Mouse (Mus musculus) spleen, postnatal 36 days (tissue): ENCODE results near the gene Golph3l.
"Not testable (repeated sequence)": the region's sequence is repeated elsewhere in the genome, so short reads cannot be mapped to it uniquely, and the experiment has no call there.

ENCODE experiments used
- DNase-seq, 2 experiments: peaks; one replicate each; pipeline ENCODE4 v3.0.0; 2022; ENCODE audit warnings: low spot score in 2 of 2, mixed read lengths in 1 of 2

Gene Golph3l

GRCm38 (mm10) chr3:95624628-95625503, 36.1 kb downstream of the Golph3l start, which contains the start of gene Ensa:
Gene Ensa, plus strand, starts transcription at chr3:95624993.
- peak; percentile 98 to 99 for DNase-seq

GRCm38 (mm10) chr3:95627763-95628162, 39.0 kb downstream of the Golph3l start:
- no peak for DNase-seq

GRCm38 (mm10) chr3:95629755-95630154, 41.0 kb downstream of the Golph3l start:
- no peak for DNase-seq

DNA sequence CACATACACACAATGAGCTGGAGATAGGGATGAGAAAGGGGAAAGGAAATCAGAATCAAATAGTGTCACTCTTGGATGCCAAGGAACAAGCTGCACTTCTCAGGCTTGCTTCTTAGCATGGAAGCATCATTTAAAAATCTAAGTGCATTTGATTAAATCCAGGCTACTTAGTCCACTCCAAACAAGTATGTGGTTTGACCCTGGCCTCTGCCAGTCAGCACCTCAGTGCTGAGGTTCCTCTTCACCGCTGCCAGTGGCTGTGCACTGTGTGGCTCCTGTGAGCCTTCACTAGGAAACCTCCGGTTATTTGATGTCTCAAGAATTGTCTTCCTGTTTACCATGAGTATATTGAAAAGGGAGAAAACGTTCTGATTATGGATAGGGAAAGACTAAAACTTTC, 42.1 kb downstream of the Golph3l start:
- no peak for DNase-seq

DNA sequence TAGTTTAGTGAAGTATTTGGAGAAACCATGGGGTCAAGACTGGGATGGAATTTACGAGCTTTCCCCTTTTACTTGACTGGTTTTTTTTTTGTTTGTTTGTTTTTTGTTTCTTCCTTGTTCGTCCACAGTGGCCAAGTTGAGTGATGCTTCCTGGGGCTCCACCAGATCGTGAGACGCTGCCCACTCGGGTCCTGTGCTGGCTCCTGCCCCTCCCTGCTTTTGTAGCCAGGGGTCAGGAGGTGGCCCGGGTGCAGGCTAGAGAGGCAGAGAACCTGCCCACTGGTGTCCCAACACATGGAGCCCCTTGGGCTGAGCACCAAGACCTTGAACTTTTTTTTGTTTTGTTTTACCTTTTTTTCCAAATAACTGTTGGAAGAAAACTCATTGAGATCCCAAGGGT, 42.6 kb downstream of the Golph3l start:
- DNase-seq: no peak

DNA sequence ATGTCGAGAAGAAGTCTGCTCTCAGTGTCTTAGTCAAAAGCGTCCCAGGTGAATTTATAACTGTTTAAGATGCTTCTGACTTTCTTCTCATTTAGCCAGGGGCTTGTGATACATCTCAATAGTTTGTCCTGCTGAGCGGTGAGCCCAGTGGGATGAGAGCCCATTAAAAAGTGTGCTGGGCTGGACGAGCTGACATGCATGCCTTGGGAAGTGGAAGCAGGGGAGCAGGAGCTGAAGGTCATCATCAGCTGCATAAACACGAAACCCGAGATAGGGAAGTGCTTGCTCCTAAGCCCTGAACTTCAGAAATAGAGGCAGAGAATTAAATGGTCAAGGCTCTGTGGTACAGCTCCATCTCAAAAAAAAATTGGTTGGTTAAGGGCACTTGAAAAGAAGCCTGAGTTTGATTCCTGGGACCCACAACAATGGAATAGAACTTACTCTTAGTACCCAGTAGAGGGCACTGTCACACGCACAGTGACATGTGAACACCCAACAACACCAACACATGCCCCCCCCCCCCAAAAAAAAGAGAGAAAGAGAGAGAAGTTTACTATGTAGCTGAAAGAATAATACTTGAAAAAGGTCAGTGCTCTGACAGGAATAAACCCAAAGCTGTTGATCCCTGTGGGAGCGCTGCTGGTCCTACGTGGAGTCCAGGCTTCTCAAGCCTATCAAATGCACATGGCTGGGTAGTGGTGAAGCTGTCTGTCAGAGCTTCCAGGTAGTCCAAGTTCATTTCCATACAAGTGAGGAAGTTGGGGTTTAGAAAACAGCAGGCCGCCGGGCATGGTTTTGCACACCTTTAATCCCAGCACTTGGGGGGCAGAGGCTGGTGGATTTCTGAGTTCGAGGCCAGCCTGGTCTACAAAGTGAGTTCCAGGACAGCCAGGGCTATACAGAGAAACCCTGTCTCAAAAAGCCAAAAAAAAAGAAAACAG, 44.2 kb downstream of the Golph3l start:
- no peak for DNase-seq

DNA sequence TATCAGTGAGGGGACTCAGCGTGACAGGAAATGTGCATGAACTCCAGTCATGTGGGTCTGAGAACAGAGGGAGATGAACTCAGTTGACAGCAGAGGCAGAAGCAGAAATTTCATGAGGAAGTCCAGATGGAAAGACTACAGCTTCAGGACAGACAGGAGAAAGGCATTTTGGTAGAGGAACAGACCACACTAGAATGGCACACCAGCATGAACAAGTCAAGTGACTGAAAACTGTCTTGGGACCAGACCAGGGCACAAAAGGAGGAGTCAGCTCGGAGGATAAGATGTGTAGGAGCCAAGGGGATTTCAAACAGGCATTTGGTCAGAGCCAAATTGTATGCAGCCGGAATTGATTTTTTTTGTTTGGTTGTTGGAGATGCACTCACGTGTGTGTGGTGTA, 46.9 kb downstream of the Golph3l start:
- no peak for DNase-seq

- no peak for DNase-seq
These were observed 47.3 kb downstream of the Golph3l start for GRCm38 (mm10) chr3:95636072-95636471.

GRCm38 (mm10) chr3:95639694-95640093, 51.0 kb downstream of the Golph3l start:
- no peak for DNase-seq

- DNase-seq: peak in 1 of 2 experiments; percentile 3
These were observed 54.4 kb downstream of the Golph3l start for GRCm38 (mm10) chr3:95643097-95643496.

DNA sequence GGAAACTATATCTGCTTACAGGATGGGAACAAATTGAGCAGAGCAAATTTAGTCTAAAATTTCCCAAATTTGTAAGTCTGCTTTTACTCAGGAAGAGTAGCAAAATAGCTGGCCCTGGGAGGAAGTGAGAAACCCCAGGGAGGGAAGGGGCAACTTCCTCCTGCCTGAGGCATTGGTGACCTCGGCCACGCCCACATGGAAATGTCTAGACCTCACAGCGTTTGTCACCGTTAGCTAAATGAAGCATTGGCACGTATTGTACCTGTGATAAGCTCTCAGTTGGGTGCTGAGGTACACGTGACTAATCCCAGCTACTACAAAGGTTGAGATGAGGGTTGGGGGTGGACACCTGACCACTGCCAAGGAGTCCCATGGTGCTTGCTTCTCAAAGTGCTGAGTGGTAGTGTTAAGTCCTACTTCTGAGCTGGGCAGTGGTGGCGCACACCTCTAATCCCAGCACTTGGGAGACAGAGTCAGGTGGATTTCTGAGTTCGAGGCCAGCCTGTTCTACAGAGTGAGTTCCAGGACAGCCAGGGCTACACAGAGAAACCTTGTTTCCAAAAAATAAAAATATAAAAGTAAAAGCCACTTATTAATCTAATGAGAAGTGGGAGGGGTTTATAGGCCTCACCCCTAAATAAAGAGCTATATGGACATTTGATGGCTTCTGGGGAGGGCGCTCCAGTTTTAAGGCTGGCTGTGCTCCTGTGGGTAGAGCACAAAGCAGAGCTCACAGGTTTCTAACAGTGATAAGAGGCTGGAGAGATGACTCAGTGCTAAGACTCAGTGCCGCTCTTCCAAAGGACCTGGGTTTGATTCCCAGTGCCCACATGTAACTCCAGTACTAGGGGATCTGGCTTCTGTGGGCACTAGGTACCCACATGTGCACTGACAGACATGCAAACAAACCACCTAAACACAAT, 56.8 kb downstream of the Golph3l start:
- peak; percentile 88 to 90 for DNase-seq

DNA sequence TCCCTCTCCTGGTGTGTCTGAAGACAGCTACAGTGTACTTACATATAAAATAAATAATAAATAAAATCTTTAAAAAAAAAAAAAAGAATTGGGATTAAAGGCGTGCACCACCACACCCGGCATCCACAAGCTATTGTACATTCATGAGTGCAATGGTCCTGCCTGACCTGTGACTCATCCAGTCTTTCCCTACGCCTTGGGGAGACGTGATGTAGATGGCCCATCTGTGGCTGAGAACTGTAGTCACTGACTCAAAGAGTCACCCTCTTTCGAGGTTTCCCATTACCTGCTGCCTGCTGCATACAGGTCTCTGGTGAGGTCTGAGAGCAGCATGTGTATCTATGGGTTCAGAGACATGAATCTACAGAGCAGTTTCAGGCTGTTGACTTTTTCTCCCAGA, 59.3 kb downstream of the Golph3l start:
- DNase-seq: no peak

DNA sequence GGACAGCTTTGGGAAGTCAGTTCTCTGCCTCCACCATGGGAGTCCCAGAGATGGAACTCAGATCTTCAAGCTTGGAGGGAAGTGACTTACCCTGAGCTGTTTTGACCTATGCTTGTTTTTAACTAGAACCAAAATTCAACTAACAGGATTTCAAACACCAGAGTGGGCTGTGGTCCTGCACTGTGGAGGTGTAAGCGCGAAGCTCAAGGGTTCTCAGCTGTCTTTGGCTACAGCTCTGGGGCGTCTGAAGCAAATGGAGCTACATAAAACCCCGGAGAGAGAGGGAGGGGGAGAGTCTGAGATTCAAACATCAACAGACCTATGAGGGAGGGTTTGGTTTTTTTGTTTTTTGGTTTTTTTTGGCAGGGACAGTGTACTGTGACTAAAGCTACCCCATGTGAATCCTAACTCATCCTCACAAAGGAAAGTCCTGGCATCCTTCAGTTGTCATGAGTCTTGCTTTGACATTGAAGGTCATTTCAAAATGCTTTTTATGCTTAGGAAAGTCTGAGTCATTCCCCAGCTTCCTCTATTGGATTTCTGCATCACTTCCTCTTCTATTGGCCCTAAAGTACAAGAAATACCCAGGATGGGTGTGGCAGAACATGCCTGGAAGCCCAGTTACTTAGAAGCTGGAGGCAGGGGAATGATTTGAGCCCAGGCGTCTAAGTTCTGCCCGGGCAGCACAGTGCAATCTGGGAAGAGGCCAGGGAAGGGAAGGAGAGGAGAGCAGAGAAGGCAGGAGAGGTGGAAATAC, 61.7 kb downstream of the Golph3l start:
- peak; percentile 60 to 74 for DNase-seq

GRCm38 (mm10) chr3:95651033-95651373, 62.3 kb downstream of the Golph3l start:
- no peak for DNase-seq

- DNase-seq: no peak
These were observed 62.9 kb downstream of the Golph3l start for GRCm38 (mm10) chr3:95651391-95652203.

DNA sequence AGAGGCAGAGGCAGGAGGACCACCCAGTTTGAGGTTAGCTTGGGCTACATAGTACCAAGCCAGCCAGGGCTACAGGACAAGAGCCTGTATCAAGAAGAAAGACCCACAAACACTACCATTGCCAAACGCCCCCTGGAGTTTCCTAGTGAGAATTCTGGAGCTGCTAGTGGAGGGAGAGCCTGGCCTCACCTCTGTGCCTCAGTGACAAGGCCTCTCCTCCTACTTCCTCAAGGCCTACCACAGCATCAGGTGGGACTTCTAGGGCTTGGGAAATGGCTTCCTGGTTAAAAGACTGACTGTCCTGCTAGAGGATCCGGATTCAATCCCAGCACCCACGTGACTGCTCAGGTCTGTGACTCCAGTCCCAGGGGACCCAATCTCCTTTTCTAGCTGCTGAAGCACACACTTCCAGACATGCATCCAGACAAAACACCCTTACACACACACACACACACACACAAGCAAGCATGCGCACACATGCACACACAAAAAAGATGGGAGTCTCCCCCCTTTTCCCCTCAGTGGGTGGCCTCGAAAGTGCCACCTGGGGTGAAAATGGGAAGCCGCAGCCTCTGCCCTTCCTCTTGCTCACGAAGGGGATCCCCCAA, 63.6 kb downstream of the Golph3l start:
- DNase-seq: peak; percentile 84 to 88

DNA sequence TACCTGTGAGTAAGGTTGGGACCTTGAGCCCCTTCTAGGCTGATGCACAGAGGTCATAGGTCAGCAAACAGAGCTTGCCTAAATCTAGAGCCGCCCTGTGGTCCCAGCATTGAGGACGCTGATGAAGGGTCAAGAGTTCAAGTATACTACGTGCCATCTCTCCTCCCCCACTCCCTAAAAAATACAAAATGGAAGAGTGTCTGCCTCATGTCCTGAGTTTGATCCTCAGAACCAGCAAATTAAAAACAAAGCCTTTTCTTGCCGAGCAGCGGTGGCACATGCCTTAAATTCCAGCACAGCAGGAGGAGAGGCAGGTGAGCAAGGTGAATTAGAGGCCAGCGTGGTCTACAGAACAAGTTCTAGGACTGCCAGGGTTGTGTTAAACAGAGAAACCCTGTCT, 64.1 kb downstream of the Golph3l start:
- DNase-seq: no peak

GRCm38 (mm10) chr3:95653473-95654034, 64.8 kb downstream of the Golph3l start:
- no peak for DNase-seq

DNA sequence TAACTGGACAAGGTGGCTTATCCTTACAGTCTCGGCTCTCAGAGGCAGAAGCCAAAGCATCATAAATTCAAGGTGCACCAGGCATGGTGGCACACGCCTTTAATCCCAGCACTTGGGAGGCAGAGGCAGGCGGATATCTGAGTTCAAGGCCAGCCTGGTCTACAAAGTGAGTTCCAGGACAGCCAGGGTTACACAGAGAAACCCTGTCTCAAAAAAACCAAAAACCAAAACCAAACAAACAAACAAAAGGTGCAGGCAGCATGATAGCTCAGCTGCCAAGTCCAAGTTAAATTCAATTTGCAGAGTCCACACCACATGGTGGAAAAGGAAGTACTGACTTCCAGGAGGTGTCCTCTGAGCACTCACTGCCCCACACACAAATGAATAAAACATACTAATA, 65.6 kb downstream of the Golph3l start:
- not testable (repeated sequence) for DNase-seq
